Mouse (Mus musculus): ENCODE measurements around the gene Nfib.

Nfib gene

DNA sequence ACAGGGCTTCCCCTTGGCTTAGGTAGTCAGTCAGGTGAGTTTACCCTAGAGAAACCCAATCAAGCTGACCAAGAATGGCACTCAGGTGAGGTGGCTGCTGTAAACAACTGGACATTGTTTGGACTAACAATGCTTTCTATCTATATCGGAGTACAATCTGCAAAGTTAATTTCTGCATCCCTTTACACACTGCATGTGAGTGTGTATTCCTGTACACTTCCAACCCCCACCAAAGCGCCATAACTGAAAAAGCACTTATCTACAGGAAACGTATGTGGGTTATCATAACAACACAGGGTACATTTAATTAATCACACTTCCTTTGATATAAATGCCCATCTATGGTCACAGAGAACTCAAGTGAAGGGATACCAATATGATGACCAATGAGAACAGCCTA, 346.4 kb downstream of the Nfib start:
- DNase-seq (ENCODE audit: low spot score in 2 of 2) = no peak

DNA sequence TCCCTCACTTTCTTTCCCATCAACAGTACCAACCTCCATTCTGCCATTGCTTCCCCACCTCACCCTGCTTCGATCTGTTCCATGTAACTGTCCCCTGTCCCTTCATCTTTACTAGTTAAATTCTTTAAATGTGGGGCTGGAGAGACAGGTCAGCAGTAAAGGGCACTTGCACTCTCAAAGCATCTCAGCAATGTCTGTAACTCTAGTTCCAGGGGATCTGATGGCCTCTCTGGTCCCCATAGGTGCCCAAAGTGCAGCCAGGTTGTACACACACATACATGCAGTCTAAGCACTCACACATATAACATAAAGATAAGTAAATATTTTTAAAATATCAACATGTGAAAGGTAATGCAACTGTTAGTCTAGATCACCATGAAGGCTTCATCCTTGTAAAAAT, 356.5 kb downstream of the Nfib start:
- no peak for DNase-seq (ENCODE audit: low spot score in 2 of 2)

DNA sequence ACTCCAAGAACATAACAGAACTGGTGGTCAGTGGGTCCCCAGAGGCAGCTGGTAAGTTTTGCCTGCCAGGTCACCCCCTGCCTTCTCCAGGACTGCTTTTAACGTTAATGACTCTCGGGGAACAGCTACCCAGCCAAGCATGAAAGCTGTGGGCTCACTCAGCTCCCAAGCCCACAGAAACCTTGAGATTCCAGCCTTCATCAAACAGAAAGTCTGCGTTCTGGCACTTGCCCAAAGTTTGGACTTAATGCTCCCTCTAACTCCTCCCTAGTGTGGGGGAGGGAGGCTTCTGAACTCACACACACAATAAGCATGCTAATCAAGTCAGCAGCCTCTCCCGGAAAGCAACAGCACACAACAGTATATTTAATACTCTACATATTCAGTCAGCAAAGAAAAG, 360.8 kb downstream of the Nfib start:
- no peak for DNase-seq (ENCODE audit: low spot score in 2 of 2)

DNA sequence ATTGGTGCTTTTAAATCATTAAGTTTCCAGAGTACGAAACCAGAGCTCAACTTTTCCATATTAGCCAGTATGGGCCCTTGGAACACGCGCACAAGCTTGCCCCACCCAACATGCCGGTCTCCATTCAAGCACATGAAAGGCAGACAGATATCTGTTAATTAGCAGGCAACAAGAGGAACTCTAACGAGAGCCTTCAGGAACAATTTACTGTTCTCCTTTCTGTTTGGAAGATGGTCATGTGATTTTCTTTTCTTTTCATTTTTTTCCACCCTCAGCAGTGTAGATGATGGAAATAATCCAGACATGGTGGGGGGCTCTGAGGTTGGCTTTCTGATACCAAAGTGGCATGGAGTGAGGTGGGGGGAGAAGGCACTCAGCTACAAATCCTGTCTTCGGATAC, 361.3 kb downstream of the Nfib start:
- no peak for DNase-seq (ENCODE audit: low spot score in 2 of 2)

DNA sequence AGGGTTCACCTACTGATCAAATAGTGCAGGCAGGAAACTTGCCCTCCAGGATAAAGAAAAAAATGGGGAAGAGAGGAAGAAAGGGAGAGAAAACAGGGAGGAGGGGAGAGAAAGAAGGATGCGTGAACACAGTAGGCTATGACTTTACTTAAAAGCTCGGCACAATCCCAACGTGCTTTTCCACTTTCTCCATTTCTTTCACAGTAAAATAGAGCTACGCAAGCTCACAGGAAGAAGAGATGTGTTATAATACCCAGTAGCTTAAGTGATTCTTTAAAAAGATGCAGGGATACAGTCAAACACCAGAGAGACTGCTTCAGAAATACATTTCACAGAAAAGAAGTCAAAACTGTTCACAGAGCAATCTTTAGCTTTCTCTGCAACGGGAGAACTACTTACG, 366.6 kb downstream of the Nfib start:
- no peak for DNase-seq (ENCODE audit: low spot score in 2 of 2)

DNA sequence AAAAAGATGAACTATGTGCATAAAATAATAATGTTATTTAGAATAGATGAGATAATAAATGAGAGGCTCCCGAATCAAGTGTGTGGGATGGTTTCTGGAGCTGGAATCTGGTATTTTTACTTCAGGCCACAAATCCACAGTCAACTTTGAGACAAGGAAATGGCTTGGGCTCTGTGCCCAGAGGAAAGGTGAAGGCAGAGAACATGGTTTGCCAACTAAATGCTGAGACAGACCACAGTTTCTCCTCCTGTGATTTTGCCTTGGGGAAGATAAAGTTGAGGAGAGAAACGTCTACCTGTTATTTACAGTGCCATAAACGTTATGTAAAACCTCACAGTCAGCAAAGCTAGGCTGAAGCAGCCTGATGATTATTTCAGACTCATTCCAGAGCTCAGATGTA, 367.1 kb downstream of the Nfib start:
- no peak for DNase-seq (ENCODE audit: low spot score in 2 of 2)

DNA sequence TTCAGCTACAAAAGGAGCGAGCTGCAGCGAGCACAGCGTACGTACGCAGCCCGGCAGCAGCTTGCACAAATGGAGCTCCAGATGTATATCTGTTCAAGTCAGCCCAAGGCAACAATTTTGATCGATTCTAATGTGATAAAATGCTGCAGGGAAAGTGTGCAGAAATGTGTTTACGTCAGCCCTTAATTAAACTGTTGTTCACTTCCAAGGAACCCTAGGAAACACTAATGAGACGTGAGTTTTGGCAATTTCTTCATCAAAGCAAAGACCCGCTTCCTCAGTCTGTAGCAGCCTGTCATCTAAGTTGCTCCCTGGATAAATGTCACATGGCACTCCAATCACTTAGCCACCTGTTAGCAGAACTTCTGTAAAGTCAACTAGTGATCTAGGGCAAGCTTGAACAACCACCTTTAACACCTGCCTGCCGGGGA, 368.6 kb downstream of the Nfib start:
- DNase-seq (ENCODE audit: low spot score in 2 of 2) = no peak

DNA sequence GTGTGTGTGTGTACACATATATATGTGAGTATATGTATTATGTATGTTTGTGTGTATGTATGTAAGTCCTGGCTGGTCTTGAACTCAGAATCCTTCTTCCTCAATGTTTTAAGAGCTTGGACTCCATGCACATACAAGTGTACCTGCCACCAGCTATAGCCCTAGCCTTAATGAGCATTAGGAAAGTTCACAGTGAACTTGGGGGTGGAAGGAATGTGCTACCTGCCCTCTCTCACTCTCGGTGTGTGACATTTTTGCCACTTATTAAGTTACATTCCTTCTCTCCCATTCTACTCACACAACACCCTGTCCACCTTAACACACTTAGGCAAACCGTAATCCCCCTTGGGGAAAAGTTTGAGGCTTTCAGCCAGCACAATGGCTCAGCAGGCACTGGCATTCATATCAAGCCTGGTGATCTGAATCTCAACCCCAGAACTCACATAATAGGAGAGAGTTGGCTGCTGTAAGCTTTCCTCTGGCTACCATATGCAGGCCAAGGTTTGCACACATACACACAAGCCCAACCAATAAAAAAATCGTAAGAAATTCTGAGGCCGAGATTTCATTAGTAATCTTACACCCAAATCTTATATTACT, 370.2 kb downstream of the Nfib start:
- DNase-seq (ENCODE audit: low spot score in 2 of 2) = no peak

DNA sequence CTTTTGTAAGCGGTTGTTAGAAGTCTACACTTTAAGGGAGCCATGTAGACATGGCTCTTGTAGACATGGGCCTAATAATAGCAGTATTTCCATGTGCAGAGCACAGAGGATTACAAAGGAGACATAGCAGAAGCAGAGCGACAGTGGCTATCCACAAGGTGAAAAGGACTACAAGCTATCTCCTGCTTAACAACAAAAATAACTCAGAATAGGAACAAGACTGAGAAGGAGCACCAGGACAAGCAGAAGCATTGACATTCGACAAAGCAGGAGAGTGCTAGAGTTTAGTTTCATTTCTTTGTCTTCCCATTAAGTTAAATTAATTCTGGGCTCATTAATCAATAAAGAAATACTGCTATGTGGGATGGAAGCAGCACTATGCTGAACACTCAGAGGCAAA, 372.1 kb downstream of the Nfib start:
- no peak for DNase-seq (ENCODE audit: low spot score in 2 of 2)

DNA sequence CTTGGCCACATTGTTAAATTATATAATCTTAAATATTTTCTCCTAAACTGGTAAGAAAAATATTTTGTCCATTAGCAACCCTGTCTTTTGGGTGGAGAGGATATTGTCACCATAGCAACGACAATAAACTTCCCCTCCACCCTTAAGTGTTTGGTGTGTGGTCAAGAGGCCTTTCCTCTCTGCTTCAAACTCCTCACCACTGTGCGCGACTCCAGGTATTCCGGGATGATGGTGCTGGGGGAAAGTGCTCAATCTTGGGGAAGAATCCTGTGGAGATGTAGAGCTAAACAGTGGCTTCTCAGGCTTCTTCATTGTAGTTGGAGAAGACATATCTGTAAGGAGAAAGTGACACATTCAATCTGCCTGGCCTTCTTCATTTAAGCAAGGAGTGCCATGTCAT, 375.5 kb downstream of the Nfib start:
- DNase-seq (ENCODE audit: low spot score in 2 of 2) = no peak

DNA sequence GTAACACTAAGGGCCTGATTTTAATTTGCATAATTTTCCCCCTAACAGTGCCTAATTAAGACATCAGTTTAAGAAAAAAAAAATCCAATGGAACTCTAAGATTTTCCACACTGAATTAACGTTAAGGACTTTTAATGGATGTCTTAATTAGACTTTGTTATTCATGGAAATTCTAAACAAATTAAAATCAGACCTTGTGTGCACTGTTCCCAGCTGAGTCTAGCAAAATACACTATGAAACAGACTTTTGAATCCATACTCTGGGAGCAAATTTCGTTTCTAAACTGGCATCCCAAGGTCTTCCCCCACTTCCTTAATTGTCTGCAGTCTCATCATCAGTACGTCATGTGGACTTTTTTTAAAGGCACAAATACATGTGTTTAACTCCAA, 379.4 kb downstream of the Nfib start:
- DNase-seq (ENCODE audit: low spot score in 2 of 2) = no peak

DNA sequence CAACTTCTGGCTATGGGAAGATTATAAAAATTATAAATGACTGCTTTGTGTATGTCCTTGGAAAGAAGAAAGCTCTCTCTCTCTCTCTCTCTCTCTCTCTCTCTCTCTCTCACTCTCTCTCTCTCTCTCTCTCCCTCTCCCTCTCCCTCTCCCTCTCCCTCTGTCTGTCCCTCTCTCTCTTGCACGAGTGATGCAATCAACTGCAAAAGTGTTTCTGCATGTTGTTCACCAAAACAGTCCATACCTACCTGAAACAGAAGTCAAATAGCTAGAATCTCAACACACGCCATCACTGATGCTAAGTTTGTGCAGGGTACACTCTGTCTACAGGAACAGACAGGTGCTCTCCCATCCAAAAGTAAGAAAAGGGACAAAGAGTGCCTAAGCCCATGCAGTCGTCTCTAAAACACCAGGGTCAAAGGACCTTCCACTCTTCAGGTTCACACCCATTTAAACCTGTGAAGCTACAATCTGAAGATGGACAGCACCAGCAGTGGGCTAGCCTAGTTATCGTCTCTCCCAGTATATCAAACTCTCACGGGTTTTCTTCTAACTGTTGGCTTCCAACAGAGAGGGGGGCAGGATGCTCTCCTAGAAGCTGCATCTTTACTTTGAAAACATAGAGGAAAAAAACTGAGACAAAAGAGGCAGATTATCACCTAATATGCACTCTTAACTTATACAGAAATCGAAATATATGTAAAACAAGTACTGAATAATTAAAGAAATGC, 380.0 kb downstream of the Nfib start:
- DNase-seq (ENCODE audit: low spot score in 2 of 2) = no peak

DNA sequence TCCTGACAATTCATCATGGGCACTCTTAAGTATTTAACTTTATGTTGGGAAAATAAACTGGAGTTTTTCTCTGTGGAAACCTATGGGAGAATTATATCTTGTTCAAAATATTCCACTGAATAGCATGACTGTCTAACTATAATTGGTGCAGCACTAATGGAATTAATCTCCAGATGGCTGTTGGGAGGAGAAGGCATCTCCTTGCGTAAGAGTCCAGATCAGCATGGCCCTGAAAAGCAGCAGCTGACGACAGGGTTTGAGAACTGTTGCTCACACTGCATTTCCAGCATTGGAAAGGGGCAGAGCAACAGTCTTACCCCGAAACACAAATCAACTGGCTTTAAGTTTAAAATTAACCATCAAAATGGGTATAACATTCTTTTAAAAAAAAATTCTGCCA, 380.6 kb downstream of the Nfib start:
- no peak for DNase-seq (ENCODE audit: low spot score in 2 of 2)

DNA sequence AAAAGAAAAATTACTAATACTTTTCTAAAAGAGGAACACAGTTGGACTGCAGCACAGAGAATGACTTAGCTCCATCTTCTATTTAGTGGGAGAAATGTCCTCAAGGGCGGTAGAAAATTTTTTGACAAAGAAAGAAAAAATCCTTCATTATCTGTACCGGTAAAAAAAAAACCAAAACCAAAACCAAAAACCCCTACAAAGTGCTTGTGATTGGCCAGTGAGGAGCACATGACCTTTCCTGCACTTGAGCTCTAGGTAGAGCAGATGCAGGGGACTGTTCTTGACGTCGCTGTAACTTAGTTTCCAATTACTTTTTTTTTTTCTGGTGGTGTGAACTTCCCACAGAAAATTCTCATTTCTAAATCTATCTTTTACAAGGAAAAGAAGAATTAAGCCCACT, 384.5 kb downstream of the Nfib start:
- DNase-seq (ENCODE audit: low spot score in 2 of 2) = no peak

DNA sequence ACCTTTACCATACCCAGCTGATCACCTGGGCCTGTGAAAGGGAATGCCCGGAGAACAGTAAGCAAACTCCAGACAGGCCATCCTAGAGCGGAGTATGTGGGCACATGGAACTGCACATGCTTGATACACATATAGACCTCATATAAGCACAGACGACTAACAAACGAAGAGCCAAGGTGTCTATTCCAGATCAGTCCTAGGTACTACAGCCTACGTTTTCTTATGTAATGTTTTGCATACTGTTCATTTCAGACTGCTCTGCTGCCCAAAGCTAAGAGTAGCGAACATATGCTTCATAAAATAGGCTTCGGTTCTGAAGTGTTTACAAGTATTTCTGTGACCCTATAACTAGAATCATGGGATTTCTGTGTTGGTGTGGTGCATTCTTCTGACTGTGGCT, 386.2 kb downstream of the Nfib start:
- no peak for DNase-seq (ENCODE audit: low spot score in 2 of 2)

DNA sequence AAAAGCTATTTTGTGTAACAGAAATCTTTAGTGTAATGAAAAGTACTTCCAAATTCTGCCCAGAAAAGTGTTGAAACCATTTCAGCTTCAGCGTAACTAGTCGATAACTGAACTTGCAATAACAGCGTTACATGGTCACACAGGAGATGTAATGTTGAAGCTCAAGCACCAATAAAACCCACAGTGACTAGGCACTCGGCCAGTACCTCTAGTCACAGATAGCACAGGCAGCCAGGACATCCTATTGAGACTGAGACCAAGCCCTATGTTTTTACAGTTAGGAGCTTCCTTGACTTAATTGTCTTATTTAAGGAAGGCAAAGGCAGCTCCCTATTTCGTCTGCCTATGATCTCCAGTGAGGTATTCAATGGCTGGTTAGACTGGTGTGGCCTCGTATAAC, 389.4 kb downstream of the Nfib start:
- DNase-seq (ENCODE audit: low spot score in 2 of 2) = no peak

DNA sequence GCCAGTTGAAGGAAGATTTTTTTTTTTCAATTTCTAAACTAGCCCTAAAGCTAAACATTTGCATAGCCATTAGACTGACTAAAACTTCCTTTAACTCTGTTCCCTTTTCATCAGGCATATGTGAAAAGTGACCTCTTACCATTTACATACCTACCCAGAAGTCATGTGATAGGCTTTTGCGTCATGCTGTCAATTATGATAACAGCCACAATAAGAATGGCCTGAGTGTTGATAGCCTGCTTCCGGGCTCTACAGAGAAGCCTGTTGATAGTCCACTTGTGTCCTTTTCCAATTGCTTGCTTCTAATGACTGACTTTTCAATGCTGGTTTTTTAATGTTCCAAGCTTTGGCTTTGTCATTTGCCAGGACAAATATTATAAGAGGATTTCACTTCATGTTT, 389.8 kb downstream of the Nfib start:
- DNase-seq (ENCODE audit: low spot score in 2 of 2) = no peak

DNA sequence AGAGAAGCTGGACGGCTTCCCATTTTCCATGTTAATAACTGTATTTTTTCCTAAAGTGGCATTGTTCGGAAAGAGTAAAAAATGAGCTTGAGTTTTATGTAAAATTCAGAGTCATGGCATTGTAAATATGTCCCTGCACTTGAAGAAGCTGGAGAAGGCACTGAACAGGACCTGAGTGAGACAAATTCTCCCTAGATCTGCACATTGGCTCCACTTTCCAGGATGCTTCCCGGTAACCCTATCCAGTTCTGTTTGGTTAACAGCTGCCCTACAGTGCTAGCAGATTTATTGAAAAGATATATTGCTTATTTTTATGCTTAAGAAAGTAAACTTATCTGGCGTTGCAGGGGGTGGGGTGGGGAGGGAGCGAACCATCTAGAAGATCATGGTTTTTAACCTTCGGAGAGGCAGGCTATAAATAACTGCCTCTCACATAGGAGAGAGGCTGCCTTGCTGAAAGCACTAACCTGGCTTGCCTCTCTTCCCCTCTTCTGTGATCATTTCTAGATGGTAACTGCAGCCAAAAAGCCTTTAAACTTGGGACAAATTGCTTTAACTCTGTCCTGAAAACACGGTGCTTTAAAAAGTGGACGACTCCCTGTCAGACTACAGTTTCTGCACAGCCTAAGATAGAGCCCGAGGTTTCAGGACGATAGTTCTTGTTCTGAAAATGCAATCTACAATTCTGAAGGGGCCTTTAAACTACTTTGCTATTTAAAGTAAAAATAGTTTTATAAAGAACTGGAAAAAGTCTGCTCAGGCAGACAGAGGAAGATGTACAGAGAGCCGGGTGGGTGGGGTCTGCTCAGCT, 394.4 kb downstream of the Nfib start:
- no peak for DNase-seq (ENCODE audit: low spot score in 2 of 2)

DNA sequence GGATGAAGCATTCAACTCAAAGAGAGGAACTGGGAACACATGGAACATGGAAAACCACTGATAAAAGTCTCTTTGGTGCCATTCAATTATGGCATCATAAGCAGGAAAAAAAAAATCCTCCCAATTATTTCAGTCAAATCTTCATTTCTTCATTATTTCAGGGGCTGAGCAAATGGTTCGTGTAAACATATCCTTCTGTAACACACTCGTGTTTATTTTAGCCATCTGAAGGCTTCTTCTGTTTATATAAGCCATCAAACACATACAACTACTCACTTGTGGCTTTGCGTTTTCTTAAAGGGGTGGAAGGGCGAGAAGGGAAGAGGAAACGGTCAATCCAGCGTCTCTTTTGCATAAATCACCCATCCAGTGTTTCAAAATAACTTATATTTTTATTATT, 399.5 kb downstream of the Nfib start:
- DNase-seq (ENCODE audit: low spot score in 2 of 2) = no peak

DNA sequence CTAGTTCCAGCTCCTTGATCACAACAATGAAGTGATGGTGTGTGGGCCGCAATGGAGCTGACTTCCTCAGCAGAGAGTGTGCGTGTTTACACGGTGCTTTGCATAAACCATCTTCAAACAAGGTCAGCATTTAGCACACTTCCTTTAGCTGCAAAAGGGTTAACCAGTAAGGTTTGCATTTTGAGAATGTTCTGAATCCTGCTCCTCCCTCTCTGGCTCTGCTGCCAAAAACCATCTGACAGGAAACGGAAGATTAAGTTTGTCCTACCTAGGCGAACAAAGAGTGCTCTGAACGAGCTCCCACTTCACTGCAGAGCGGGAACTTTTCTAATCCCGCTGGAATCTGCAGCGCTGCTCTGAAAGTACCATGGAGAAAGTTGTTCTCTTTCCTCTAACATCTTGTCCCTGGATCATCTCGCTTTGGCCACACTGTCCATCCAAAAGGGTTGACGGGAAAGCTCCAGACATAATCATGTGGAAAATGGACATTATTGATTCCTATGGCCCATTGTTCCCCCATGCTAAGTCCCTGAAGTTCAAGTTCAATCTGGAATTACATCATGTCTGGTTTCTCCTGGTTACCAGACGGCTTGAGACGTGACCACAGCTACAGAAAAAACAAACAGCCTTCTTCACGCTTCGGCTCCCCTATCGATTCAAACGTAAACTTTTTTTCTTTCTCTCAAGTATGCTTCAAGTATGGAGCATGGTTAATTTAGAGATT, 401.2 kb downstream of the Nfib start:
- no peak for DNase-seq (ENCODE audit: low spot score in 2 of 2)

DNA sequence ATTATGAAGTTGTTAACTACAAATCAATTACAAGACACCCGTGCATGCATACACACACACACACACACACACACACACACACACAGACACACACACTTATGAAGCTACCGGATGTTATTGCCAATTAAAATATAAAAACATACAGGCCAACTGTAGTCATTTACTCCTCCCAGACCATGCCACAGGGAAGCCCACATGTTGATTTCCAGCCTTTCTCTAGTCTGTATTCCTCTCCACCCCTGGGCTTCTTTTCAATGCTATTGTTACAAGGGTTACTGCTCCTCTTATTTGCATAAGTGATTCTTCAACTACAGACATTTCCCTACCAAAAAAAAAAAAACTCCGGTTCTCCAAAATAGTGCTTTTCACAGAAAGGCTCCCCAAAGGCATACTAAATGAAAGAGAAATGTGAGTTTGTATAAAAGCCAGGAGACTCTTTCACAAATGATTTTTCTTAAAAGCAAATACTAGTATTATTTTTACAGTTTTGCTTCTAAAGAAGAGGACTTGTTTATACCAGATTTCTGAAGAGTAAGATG, 402.1 kb downstream of the Nfib start:
- no peak for DNase-seq (ENCODE audit: low spot score in 2 of 2)

DNA sequence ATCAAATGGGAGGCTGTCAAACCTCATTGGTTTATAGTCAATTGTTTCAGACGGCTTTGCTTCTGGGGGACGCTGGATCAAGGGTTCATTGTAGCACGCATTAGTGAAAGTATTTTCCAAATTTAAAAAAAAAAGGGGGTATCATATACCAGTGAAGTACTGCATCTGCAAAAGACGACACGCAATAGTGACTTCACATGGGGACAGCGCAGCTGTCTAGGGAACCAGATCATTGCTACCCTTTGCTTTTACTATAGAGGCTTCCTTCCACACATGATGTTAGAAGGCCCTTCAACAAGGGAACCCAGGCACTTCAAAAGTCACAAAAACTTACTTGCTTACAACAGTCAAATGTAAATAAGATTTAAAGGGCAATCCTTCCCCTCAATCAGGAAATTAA, 402.6 kb downstream of the Nfib start:
- DNase-seq (ENCODE audit: low spot score in 2 of 2) = no peak

Data from urinary bladder, adult 18-20 months (tissue).